ENCODE assay signal across 8 mouse cellular contexts in genomic region chr3:131524779-131525178, GRCm38 (mm10). TPM values are rescaled to one million over a fixed set of nuclear protein-coding genes. Genes with fewer than 3 reads are reported as not detected.
DNase-seq lines count a peak whose midpoint lies in the region; ATAC-seq lines count a peak whose summit lies in the region.

No protein-coding gene starts in this region.

- no peaks in the 10 kb centered on the region for H3K4me1 ChIP-seq in embryonic facial prominence, embryonic 14.5 days (ENCODE audit: control insufficient read depth, insufficient read depth, low read length)

- no peak overlapping the region for H3K9ac ChIP-seq in embryonic facial prominence, embryonic 14.5 days (ENCODE audit: low read depth, low read length)

- H3K4me2 ChIP-seq in embryonic facial prominence, embryonic 14.5 days (ENCODE audit: low read depth, low read length), result no peak overlapping the region

- H3K9me3 ChIP-seq in embryonic facial prominence, embryonic 14.5 days (ENCODE audit: control insufficient read depth, low read length), result no peaks in the 10 kb centered on the region

- no peaks in the 10 kb centered on the region for H3K36me3 ChIP-seq in embryonic facial prominence, embryonic 14.5 days (ENCODE audit: control insufficient read depth, insufficient read depth, low read length)

- WGBS in embryonic facial prominence, embryonic 14.5 days, result 21% methylated on average over 11 of the region's 11 CpGs

- no peaks in the 10 kb centered on the region for H3K27me3 ChIP-seq in embryonic facial prominence, embryonic 14.5 days (replicated peaks; ENCODE audit: control insufficient read depth, insufficient read depth, low read length)

- H3K4me3 ChIP-seq in embryonic facial prominence, embryonic 14.5 days (ENCODE audit: low read depth, low read length), result no peak overlapping the region

- 0 out of 2 replicates have a peak, but pooled peaks have one; percentile 45 for ATAC-seq in cerebellum, adult (ENCODE audit: insufficient number of reproducible peaks, low FRiP score, low TSS enrichment)
- ATAC-seq in embryonic facial prominence, embryonic 14.5 days (ENCODE audit: low read depth), result no peak
- ATAC-seq in megakaryocyte progenitor cell, adult 5-6 weeks (replicated peaks; ENCODE audit: poor library complexity), result peak; percentile 63

- DNase-seq in cerebellum, adult 11-12 months, result no peak
- DNase-seq in ovary, postnatal 10 days (ENCODE audit: low spot score), result peak; percentile 8
- DNase-seq in ovary, adult 18-20 months (ENCODE audit: low spot score), result no peak
- DNase-seq in embryonic facial prominence, embryonic 14.5 days (ENCODE audit: low spot score), result peak; percentile 58
- DNase-seq in layer of hippocampus, postnatal 10 days (ENCODE audit: low spot score in 2 of 2), result peak; percentile 46 to 67
- DNase-seq in MN1 (ENCODE audit: low spot score), result no peak

- H3K27ac ChIP-seq in embryonic facial prominence, embryonic 14.5 days (replicated peaks; ENCODE audit: low read depth, low read length), result no peak overlapping the region

RNA-seq across cellular contexts. Expression of gene Sgms2, which starts 33.6 kb away (rescaled TPM):
- polyA plus RNA-seq in embryonic facial prominence, embryonic 14.5 days (2014; fragmentation: Nextera tagmentation; extraction: Ambion mirVana), result 20.8 and 34.6 TPM in 2 replicates
- total RNA-seq in layer of hippocampus, postnatal 10 days (2021), result 1 to 10 TPM; 3.3 to 3.9 TPM
- total RNA-seq in megakaryocyte progenitor cell, adult 5-6 weeks (2015), result 74.7 and 77.2 TPM in 2 replicates
- 34.3 and 38.6 TPM in 2 replicates for total RNA-seq in megakaryocyte progenitor cell, adult 5-6 weeks (2017)

RNA-seq across cellular contexts. Expression of gene Papss1, which starts 39.8 kb away (rescaled TPM):
- polyA plus RNA-seq in embryonic facial prominence, embryonic 14.5 days (2014; fragmentation: Nextera tagmentation; extraction: Ambion mirVana), result 111 and 128 TPM in 2 replicates
- 10 to 100 TPM; 88.5 to 89.6 TPM for total RNA-seq in layer of hippocampus, postnatal 10 days (2021)
- total RNA-seq in megakaryocyte progenitor cell, adult 5-6 weeks (2015), result 17.1 and 19.3 TPM in 2 replicates
- 25.8 and 27.6 TPM in 2 replicates for total RNA-seq in megakaryocyte progenitor cell, adult 5-6 weeks (2017)

Comparison
In these comparisons a context has a peak if more than half of its experiments do, and no peak if none do; other contexts are left out.
1. DNase-seq: peak in ovary, postnatal 10 days (single experiment), embryonic facial prominence, embryonic 14.5 days (single experiment) and layer of hippocampus, postnatal 10 days (2 of 2); none in cerebellum, adult 11-12 months (single experiment), ovary, adult 18-20 months (single experiment) and MN1 (single experiment).
2. RNA of gene Sgms2, which starts 33.6 kb away (total RNA-seq): 34.3 to 77.2 TPM in megakaryocyte progenitor cell, adult 5-6 weeks; 3.3 to 3.9 TPM in layer of hippocampus, postnatal 10 days; every median in the first group is over 4 times any median in the second.